Mouse (Mus musculus) small intestine, adult 2 months (tissue): Measurements from ENCODE around the gene Zfp821.

Experiments used
- CTCF ChIP-seq: fragments of 200-500 bp; IDR thresholded peaks from 2 replicates; pipeline ENCODE4 v1.5.1; 2012; ENCODE audit warnings: low read depth, mild to moderate bottlenecking, control low read depth, inconsistent platforms, low read length, moderate library complexity, mixed read lengths; ENCODE audit not compliant: insufficient replicate concordance, insufficient read length; ENCODE audit errors: extremely low read depth
- POLR2A ChIP-seq: fragments of 200-500 bp; IDR thresholded peaks from 2 replicates; pipeline ENCODE4 v1.6.1; 2012; ENCODE audit warnings: low read depth, mild to moderate bottlenecking, control low read depth, inconsistent platforms, low read length, moderate library complexity

DNA sequence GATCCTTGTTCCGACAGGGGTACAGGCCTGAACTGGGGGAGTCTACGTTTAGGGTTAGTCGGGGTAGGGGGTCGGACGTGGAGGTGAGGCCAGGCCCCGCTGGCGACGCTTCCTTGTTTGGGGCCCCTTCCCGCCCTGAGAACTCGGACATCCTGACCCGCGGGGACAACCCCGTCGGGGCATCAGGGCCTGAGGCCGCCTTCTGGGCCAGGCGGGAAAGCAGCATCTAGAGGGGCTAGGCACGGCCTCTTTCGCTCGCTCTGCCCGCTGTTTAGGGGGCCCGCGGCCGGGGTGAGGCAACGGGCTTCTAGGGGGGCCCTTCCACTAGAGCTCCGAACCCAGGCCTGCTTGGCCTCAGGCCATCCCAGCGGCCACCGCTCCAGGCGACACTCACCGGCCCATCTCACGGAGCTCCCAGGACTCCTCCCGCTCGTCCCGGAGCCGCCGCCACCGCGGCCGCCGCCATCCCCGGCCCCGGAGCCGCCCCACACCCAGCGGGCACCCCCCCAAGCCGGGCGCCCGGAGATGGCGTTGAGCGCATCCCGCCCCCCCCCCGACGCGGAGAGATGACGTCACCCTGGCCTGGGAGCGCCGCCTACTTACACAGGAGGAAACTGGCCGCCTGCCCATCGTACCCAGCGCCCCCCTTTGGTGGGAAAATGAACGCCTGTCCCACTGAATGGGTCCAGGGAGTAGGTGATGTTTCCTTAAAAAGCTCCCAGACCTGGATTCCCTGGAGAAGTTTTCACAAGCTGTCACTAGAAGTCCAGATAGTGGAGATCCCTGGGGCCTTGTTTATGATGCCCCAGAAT, 32.1 kb downstream of the Zfp821 start, which contains the start of gene Atxn1l:
- peak; percentile 61; the same call in 1 of the 2 replicates for TF ChIP-seq CTCF
- TF ChIP-seq POLR2A: peak; percentile 12
